Mouse (Mus musculus) cerebellum, postnatal 36 days (tissue): ENCODE data around the gene Tsen54.

Experiments
- DNase-seq, 2 experiments: peaks; one replicate each; pipeline ENCODE4 v3.0.0; 2021 to 2022; ENCODE audit warnings: mixed read lengths in 2 of 2

Tsen54 gene

GRCm38 (mm10) chr11:115863895-115864294, 49.4 kb downstream of the Tsen54 start:
- no peak for DNase-seq

- no peak for DNase-seq
These were observed 54.9 kb downstream of the Tsen54 start for GRCm38 (mm10) chr11:115869393-115869792.

- no peak for DNase-seq
These were observed 57.9 kb downstream of the Tsen54 start for GRCm38 (mm10) chr11:115872437-115872836.
